Mouse (Mus musculus): ENCODE measurements at regions not wholly inside any gene's neighbourhood (a gene's known extent, or its start where the extent isn't known, plus 50 kb on each side); places are given as distances from the start of the nearest gene placed in this dataset.

GRCm38 (mm10) chr17:14510486-14510885 is 183.5 kb downstream of the Thbs2 start:
- TF ChIP-seq CTCF (IDR thresholded peaks at IDR 0.05; ENCODE audit: low read depth) (no peak), EP300 (IDR thresholded peaks at IDR 0.05; ENCODE audit: low read depth) (no peak)

Data from liver, postnatal 0 days (tissue).